Mouse (Mus musculus): ENCODE measurements at regions not wholly inside any gene's neighbourhood (a gene's known extent, or its start where the extent isn't known, plus 50 kb on each side); places are given as distances from the start of the nearest gene placed in this dataset.
"Not testable (repeated sequence)": the region's sequence is repeated elsewhere in the genome, so short reads cannot be mapped to it uniquely, and the experiment has no call there.

DNA sequence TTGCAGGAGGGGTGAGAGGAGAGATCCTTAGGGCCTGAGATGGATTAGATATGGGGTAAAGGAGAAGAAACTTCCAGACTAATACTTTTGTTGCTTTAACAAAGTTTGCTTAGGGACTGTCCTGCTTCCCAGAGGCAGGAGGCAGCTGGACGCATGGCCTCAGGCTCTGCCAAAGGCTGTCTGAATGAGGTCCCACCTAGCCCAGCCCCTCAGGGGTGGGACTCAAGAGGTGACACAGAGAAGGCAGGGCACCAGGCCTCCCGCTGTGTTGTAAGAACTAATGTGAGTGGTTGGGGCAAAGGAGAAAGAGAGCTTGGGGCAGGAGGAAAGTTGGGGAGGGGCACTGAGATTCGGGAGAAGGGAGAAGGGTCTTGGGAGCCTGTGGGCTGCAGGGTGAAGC lies 145.9 kb upstream of the Stt3b start:
- Histone ChIP-seq H3K27ac (ENCODE audit: insufficient read depth, low read length) (no peak overlapping the region), H3K9me3 (replicated peaks; ENCODE audit: control insufficient read depth, insufficient read depth, low read length, poor library complexity, severe bottlenecking) (peaks cover 12% of the 10 kb centered on the region), H3K27me3 (ENCODE audit: control insufficient read depth, insufficient read depth, low read length, poor library complexity, severe bottlenecking) (no peaks in the 10 kb centered on the region), H3K4me1 (ENCODE audit: control insufficient read depth, insufficient read depth, low read length) (no peaks in the 10 kb centered on the region), H3K36me3 (ENCODE audit: control insufficient read depth, insufficient read depth, low read length, poor library complexity, severe bottlenecking) (no peaks in the 10 kb centered on the region), H3K9ac (ENCODE audit: low read depth, poor library complexity, severe bottlenecking) (no peak overlapping the region), H3K4me3 (ENCODE audit: low read depth, low read length) (no peak overlapping the region)
- TF ChIP-seq POLR2A (IDR thresholded peaks at IDR 0.05; ENCODE audit: insufficient read depth, low read length) (no peak), EP300 (IDR thresholded peaks at IDR 0.05; ENCODE audit: insufficient read depth, low read depth, low read length) (no peak), CTCF (IDR thresholded peaks at IDR 0.05; ENCODE audit: low read depth, low read length) (no peak)

GRCm38 (mm10) chr9:115456638-115457037 lies 146.4 kb upstream of the Stt3b start:
- H3K4me1 ChIP-seq (ENCODE audit: control insufficient read depth, insufficient read depth, low read length) = no peaks in the 10 kb centered on the region
- TF ChIP-seq CTCF (IDR thresholded peaks at IDR 0.05; ENCODE audit: low read depth, low read length) = no peak
- no peak for TF ChIP-seq EP300 (IDR thresholded peaks at IDR 0.05; ENCODE audit: insufficient read depth, low read depth, low read length)
- TF ChIP-seq POLR2A (IDR thresholded peaks at IDR 0.05; ENCODE audit: insufficient read depth, low read length) = no peak
- peaks cover 12% of the 10 kb centered on the region for H3K9me3 ChIP-seq (replicated peaks; ENCODE audit: control insufficient read depth, insufficient read depth, low read length, poor library complexity, severe bottlenecking)
- no peak overlapping the region for H3K27ac ChIP-seq (ENCODE audit: insufficient read depth, low read length)
- H3K4me3 ChIP-seq (ENCODE audit: low read depth, low read length) = no peak overlapping the region
- no peaks in the 10 kb centered on the region for H3K36me3 ChIP-seq (ENCODE audit: control insufficient read depth, insufficient read depth, low read length, poor library complexity, severe bottlenecking)
- no peak overlapping the region for H3K9ac ChIP-seq (ENCODE audit: low read depth, poor library complexity, severe bottlenecking)
- no peaks in the 10 kb centered on the region for H3K27me3 ChIP-seq (ENCODE audit: control insufficient read depth, insufficient read depth, low read length, poor library complexity, severe bottlenecking)

DNA sequence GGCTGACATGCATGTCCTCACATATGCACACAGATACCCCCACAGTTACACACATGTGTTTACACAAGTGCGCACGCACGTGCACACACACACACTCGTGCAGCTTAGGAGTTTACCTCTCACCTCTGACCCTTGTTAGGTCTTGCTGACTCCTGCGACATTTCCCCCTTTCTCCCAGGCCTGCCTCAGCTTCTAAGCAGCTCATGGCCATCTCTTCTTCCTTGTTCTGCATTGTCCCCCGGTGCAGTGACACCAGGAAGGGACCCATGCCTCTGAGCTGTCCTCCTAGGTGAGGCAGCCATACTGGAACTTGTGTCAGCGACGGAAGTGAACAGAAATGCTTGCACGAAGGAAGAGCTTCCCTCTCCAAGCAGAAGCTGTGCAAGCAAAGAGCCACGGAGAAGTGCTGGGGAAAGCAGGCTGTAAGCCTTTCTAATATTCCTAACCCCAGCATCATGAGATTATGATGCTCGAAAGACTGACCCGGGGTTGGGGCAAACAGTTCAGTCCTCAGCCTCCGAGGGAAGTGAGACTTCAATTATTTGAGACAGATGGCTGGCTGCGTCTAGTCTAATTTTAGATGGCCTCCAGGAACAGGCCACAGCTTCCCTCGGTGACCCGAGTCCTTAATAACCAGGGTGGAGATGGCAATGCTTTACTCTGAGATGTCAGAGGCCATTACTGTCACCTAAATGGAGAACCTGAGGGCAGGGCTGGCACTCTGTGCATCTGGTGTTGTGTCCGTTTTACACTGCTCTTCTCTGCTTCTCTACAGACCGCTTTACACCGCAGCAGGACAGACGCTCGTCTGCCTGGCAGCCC lies 147.9 kb upstream of the Stt3b start:
- Histone ChIP-seq H3K9ac (ENCODE audit: low read depth, poor library complexity, severe bottlenecking) (no peak overlapping the region), H3K27ac (ENCODE audit: insufficient read depth, low read length) (no peak overlapping the region), H3K9me3 (replicated peaks; ENCODE audit: control insufficient read depth, insufficient read depth, low read length, poor library complexity, severe bottlenecking) (peaks cover 12% of the 10 kb centered on the region), H3K4me3 (ENCODE audit: low read depth, low read length) (no peak overlapping the region), H3K4me1 (ENCODE audit: control insufficient read depth, insufficient read depth, low read length) (no peaks in the 10 kb centered on the region), H3K27me3 (ENCODE audit: control insufficient read depth, insufficient read depth, low read length, poor library complexity, severe bottlenecking) (no peaks in the 10 kb centered on the region), H3K36me3 (ENCODE audit: control insufficient read depth, insufficient read depth, low read length, poor library complexity, severe bottlenecking) (no peaks in the 10 kb centered on the region)
- TF ChIP-seq CTCF (IDR thresholded peaks at IDR 0.05; ENCODE audit: low read depth, low read length) (no peak), POLR2A (IDR thresholded peaks at IDR 0.05; ENCODE audit: insufficient read depth, low read length) (no peak), EP300 (IDR thresholded peaks at IDR 0.05; ENCODE audit: insufficient read depth, low read depth, low read length) (no peak)

GRCm38 (mm10) chr9:115459075-115459474 lies 148.9 kb upstream of the Stt3b start:
- H3K27me3 ChIP-seq (ENCODE audit: control insufficient read depth, insufficient read depth, low read length, poor library complexity, severe bottlenecking); H3K9ac ChIP-seq (ENCODE audit: low read depth, poor library complexity, severe bottlenecking); H3K36me3 ChIP-seq (ENCODE audit: control insufficient read depth, insufficient read depth, low read length, poor library complexity, severe bottlenecking); H3K27ac ChIP-seq (ENCODE audit: insufficient read depth, low read length); H3K9me3 ChIP-seq (replicated peaks; ENCODE audit: control insufficient read depth, insufficient read depth, low read length, poor library complexity, severe bottlenecking); H3K4me3 ChIP-seq (ENCODE audit: low read depth, low read length); H3K4me1 ChIP-seq (ENCODE audit: control insufficient read depth, insufficient read depth, low read length): not testable (repeated sequence)

GRCm38 (mm10) chr9:115465326-115465725 lies 155.1 kb upstream of the Stt3b start:
- Histone ChIP-seq H3K9ac (ENCODE audit: low read depth, poor library complexity, severe bottlenecking) (no peak overlapping the region), H3K27me3 (ENCODE audit: control insufficient read depth, insufficient read depth, low read length, poor library complexity, severe bottlenecking) (no peaks in the 10 kb centered on the region), H3K4me3 (ENCODE audit: low read depth, low read length) (no peak overlapping the region), H3K36me3 (ENCODE audit: control insufficient read depth, insufficient read depth, low read length, poor library complexity, severe bottlenecking) (no peaks in the 10 kb centered on the region), H3K9me3 (replicated peaks; ENCODE audit: control insufficient read depth, insufficient read depth, low read length, poor library complexity, severe bottlenecking) (no peaks in the 10 kb centered on the region), H3K4me1 (ENCODE audit: control insufficient read depth, insufficient read depth, low read length) (peaks cover 1% of the 10 kb centered on the region), H3K27ac (ENCODE audit: insufficient read depth, low read length) (no peak overlapping the region)
- TF ChIP-seq POLR2A (IDR thresholded peaks at IDR 0.05; ENCODE audit: insufficient read depth, low read length) (no peak), EP300 (IDR thresholded peaks at IDR 0.05; ENCODE audit: insufficient read depth, low read depth, low read length) (no peak), CTCF (IDR thresholded peaks at IDR 0.05; ENCODE audit: low read depth, low read length) (no peak)

- Histone ChIP-seq H3K9me3 (replicated peaks; ENCODE audit: control insufficient read depth, insufficient read depth, low read length, poor library complexity, severe bottlenecking) (no peaks in the 10 kb centered on the region), H3K27me3 (ENCODE audit: control insufficient read depth, insufficient read depth, low read length, poor library complexity, severe bottlenecking) (no peaks in the 10 kb centered on the region), H3K36me3 (ENCODE audit: control insufficient read depth, insufficient read depth, low read length, poor library complexity, severe bottlenecking) (no peaks in the 10 kb centered on the region), H3K27ac (ENCODE audit: insufficient read depth, low read length) (no peak overlapping the region), H3K4me3 (ENCODE audit: low read depth, low read length) (no peak overlapping the region), H3K9ac (ENCODE audit: low read depth, poor library complexity, severe bottlenecking) (no peak overlapping the region), H3K4me1 (ENCODE audit: control insufficient read depth, insufficient read depth, low read length) (peaks cover 1% of the 10 kb centered on the region)
- TF ChIP-seq CTCF (IDR thresholded peaks at IDR 0.05; ENCODE audit: low read depth, low read length) (no peak), POLR2A (IDR thresholded peaks at IDR 0.05; ENCODE audit: insufficient read depth, low read length) (no peak), EP300 (IDR thresholded peaks at IDR 0.05; ENCODE audit: insufficient read depth, low read depth, low read length) (no peak)
These were observed 158.4 kb upstream of the Stt3b start for GRCm38 (mm10) chr9:115468641-115469040.

Measured in ES-Bruce4 (cell line).